Mouse (Mus musculus) forelimb bud, embryonic 11.5 days (tissue): ENCODE results near the gene Fam193a.

Experiments used
- DNase-seq: peaks from one replicate; pipeline ENCODE4 v3.0.0-alpha.2; 2012; ENCODE audit warnings: low read depth, low spot score

The Fam193a gene

DNA sequence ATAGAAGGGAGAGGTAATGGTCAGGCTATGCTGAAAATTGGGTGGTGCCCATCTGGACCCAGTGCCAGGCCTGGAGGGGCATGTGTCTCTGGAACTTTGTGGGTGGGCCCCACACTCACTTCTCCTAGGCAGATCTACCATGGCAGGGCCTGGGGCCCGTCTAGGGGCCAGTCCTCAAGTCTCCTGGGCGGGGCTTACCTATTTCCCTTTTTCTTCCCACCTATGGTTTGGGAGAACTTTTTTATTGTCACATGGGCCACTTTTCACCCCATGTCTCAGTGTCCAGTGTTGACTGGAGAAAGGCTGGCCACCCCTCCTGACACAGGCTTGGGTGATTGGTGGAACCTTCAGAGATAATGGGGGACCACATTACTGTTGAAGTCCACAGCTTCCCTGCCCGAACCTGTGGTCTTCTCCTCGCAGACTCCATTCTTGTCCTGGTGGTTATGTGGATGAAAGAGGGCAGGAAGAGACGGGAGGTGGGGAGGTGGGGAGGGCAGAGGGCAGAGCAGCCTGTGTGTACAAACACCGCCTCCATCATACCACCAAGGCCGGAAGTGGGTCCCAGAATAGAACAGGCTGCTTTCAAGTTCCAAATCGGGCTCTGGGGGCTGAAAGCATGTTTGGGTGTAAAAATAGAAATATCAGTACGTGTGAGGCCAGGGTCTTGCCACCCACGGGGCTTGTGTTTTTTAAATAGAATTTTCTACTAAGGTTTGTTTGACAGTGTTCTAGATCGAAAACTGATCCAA is 150.9 kb downstream of the Fam193a start:
- no peak for DNase-seq

DNA sequence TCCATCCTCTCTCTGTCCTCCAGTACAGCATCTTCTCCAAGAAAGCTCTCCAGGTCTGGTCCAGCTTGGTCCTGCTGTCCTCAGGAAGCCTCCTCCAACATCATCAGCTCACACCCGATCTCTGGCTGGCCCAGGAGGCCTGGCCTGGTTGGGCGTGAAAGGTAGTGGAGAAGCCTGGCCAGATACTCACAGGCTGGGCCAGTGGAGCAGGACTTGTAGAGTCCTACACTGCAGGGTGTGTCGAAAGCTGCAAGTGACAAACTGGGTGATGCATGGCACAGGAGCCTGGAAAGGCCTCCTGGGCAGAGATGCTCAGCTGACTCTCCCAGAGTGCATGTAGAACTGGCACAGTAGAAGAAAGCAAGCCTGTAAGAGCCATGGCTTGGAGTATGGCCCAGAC is 151.6 kb downstream of the Fam193a start:
- DNase-seq, result no peak

DNA sequence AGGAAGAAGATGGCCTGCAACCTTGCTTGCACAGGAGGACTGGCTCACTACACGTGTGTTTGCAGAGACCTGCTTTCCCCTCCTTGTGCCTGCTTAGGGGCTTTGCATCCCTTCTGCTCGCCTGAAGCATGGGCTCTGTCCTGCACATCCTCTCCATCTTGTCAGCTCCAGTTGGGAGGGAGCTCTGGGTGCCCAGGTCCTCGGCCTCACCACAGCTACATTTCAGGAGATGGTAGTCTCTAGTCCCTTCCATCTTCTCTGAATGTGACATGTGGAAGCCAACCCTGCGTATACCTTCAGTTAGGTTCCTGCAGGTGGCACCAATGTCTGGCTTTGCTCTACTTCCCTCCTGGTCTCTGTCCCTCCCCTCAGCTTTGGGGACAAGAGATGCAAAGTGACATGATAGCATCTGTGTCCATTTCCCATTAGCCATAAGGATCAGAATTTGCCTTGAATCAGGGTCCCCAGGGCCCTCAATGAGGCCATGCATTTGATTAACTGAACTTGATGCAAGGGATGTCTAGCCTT is 154.3 kb downstream of the Fam193a start:
- DNase-seq, result no peak

DNA sequence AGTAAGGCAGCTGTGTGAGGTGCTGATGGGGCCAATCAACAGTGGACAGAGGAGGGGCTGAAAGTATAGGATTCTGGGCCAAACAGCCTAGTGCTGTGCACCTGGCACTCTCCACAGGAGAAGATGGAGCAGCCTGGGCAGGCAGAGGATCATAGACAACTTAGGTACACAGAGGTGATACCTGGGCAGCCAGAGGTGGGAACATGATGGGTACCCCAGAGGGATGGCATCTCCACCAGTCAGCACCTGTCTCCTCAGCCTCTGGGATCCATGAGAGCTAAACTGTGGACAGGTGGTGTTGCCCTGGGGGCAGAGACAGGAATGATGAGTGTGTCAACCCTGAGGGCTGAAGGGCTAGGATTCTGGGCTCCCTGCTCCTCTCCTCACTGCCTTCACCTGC is 154.8 kb downstream of the Fam193a start:
- no peak for DNase-seq

DNA sequence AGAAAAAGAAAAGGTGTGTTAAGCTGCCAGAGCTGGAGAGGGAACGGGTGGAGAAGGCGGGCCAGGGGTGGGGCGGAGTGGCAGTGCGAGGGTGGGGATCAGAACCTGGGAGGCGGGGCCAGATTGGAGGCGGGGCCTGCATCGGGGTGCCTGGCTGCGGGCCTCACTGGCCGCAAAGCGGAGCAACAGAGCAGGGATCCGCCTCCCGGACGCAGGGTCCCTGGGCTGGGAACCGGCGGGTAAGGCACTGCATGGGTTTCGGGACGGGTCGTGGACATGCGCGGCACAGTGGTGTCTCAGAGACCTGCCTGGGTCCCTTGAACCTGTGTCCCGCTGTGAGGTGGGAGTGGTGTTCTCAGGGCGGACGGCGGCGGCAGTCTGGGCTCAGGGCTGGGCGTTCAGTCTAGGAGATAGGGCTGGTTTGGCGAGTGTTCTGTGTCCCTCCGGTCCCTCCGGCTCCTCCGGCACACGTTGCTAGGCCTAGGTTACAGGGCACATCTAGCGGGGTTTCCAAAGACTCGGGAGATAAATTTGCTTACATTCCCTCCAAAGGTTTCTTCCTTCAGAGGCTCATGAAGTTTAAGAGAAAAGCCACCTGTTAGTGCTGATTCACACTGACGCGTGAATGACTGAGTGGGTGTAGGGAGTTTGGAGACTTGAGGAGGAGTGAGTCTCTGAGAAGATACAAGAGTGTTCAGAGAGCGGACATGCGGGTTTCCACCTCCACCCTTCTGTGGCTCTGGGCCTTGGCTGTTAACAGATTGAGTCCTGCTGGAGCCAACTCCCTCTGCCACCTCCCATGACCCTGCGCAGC is 156.1 kb downstream of the Fam193a start, which contains the start of gene Sh3bp2:
Sh3bp2 (plus strand) TSS at position 176 of the 814 bp plus-strand sequence.
- DNase-seq, result peak; percentile 75

DNA sequence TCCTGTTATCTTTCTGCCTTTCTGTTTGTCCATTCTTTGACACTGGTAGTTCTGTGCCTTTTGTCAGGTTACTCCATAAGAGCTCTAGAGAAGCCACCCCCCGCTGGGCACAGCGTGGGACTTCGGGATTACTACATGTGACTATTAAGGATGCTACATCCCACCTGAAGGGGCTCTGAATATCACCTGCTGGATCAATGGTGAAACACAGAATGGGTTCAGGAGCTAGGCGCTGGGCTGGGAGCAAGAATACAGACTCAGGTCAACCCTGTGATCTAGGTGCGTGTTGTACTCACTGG is 156.7 kb downstream of the Fam193a start:
- DNase-seq, result no peak

DNA sequence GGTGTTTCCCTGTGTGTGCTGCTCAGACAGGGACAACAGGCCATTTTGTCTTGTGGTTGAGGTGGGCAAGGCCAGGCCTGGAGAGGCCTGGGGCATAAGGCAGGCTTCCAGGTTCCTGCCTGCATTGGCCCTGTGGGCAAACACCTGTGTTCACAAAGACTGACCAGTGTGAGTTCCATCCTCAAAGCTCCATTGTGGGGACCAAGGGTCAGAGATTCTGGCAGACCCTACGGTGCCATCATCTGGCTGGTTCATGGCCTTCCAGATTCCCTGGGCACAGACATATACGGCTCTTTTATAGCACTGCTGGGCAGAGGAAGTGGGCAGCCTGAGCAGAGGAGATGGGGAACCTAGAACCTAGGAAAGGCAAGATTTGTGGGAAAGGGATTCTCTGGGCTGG is 157.6 kb downstream of the Fam193a start:
- no peak for DNase-seq

DNA sequence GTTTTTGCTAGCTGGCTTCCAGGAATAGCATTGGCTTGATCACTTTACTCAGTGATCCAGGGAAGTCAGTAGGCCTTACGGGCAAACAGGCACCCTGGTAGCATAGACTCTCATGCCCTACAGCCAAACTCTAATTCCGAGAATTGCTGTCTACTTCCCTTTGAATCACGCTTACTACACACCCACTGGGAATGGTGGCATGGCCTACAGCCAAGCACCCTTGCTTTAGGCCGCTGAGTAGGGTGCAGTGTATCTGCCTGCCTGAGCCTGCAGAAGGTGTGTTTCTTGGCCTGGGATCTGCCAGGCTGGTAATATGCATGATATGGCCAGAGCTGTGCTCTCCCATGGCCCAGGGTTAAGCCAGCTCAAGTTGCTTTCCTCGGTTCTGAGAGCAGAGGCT is 159.0 kb downstream of the Fam193a start:
- DNase-seq, result no peak

DNA sequence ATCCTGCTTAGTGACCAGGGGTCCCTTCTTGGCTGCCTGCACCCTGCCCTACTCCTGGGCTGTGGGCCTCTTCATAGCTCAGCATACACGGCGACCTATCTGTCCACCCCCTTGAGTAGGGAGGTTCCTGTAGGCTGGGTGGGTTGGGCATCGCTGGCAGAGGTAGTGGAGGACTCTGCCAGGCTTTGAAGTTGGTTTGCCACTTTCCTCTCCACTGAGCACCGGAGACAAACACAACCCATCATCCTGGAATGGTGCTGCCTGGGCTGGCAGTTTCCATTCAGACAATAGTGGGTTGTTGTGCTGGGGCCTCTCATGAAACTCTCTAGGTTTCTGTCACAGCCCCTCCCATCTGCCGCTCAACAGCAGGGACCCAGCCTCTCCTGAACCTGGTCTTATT is 160.4 kb downstream of the Fam193a start:
- DNase-seq, result no peak

DNA sequence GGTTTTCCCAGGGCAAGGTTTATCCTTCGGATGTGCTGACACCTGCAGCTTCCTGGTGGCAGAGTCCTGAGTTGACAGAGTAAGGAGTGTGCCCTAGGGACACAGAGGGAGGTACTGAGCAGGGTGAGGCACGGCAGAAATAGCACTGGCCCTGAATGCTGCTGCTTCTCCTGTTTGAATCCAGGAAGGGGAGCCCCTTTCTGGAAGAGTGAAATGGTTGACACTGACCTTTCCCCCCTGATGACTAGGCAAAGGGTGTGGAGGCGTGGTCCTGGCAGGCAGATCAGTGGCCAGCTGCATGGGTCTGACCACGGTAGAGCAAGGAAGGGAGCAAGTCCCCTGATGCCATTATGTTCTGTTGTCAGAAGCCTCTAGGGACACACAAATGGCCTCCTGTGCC is 161.0 kb downstream of the Fam193a start:
- DNase-seq, result no peak

DNA sequence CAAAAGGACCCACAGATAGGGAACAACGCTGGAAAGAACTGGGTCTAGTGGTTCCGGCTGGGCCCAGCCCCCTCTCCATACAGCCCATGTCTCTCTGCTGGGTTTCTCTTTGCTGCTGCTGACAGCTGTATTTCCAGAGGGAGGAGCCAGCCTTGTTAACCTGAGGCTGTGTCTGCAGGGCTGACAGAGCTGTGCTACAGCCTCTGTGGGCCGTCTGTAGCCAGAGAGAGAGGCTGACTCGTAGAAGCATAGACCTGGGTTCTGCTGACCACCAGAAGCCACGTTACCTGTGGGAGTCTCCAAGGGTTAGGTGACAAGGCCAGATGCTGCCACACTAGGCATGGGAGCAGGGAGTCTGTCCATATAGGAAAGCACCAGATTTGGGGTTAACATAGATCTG is 163.3 kb downstream of the Fam193a start:
- DNase-seq, result no peak

DNA sequence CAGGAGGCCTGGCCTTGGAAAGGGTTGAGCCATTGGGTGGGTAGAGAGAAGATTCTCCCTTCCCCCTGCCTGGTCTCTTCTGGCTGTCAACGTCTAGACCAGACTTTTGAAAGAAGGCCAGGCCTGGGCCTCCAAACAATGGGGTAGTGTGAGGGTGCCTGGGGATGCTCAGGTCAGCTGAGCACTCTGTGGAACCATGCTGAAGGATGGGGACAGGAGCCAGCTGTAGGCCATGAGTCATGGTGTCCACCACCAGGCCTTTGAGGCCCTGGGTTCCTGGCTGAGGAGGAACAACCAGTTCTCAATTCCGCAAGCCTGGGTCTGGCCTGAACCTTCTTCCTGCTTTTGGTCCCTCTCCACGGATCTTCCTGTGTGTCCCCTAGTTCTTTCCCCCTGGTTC is 164.1 kb downstream of the Fam193a start:
- no peak for DNase-seq

DNA sequence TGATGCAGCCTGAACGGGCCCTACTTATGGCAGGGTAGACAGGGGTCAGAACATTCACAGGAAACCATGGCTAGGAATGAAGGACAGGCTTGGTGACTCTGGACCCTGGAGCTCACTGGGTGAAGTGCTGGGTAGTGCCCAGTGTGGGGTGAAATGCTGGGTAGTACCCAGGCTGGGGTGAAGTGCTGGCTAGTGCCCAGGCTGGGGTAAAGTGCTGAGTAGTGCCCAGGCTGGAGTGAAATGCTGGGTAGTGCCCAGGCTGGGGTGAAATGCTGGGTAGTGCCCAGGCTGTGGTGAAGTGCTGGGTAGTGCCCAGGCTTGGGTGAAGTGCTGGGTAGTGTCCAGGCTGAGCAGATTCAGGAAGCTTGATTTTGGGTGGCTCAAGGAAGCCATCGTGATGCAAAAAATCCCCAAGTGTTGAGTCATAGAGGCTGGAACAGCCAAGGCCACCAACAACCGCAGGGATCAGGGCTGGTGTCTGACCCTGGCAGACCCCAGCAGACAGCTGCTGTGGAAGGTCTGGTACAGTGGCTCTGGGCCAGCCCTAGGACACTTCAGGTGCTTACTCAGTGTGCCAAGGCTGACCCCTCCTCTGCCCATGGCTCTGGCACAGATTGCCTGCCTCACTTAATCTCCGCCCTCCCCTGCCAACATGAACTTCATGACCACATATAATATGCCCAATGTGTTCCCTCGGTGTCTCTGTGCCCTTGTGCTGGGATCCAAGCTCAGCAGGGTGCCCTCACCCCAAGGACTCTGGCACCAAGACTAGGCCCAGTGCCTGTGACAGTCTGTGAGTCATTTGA is 165.2 kb downstream of the Fam193a start:
- no peak for DNase-seq

DNA sequence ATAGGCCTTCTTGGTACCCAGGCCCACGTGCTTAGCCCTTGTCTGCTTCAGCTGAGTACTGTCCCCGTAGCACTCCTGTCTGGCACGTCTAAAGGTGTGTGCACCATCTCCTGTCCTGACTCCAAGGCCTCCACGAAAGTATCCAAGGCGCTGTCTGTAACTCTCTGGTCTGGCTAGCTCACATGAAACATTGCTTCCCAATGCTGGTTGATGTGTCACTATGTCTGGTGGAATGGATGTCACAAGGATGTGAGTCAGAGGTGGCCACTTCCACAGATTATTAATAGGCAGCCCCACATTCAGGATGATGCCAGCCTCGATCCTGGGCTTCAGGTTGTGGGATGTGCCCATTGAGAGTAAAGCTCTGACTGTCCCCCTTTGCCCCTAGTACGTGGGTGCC is 166.1 kb downstream of the Fam193a start:
- DNase-seq, result no peak
